Mouse (Mus musculus) liver, embryonic 18 days (tissue): ENCODE data around the gene Wars. TPM values are rescaled to one million over a fixed set of nuclear protein-coding genes. Genes with fewer than 3 reads are reported as not detected.

Experiments
- polyA plus RNA-seq: library from polyadenylated mRNA; depleted of rRNA; stranded (reverse); fragments of >200 nt; gene quantifications from 2 replicates; pipeline ENCODE4 v1.2.3, GENCODE M21; 2012; rRNA removed

Wars gene
- polyA plus RNA-seq, result 15.0 and 15.5 TPM in 2 replicates

GRCm38 (mm10) chr12:108893715-108894431, at the start of gene Wars:
Gene Wars (minus strand): TSS chr12:108894174.

GRCm38 (mm10) chr12:108892989-108893714, 822 bp downstream of the Wars start, which contains the start of gene Wdr25:
Gene Wdr25 (plus strand): TSS chr12:108893631.

GRCm38 (mm10) chr12:108835840-108836409, 58.0 kb downstream of the Wars start, which contains the start of the genes Slc25a29 and Slc25a47:
Gene Slc25a29 (minus strand): TSS chr12:108835883.
Gene Slc25a47 (plus strand): TSS chr12:108836046.

Other genes starting within 250 kb of the Wars start
- gene Degs2, start 191.9 kb downstream of the Wars start, polyA plus RNA-seq, result 0.08 and 0.12 TPM in 2 replicates
- 8.7 and 11.1 TPM in 2 replicates for gene Yy1, start 101.2 kb downstream of the Wars start, polyA plus RNA-seq
- 2.8 TPM in 2 replicates for gene Slc25a29, start 58.3 kb downstream of the Wars start, polyA plus RNA-seq
- 90.3 and 111 TPM in 2 replicates for gene Slc25a47, start 58.1 kb downstream of the Wars start, polyA plus RNA-seq
- gene Wdr25, start 543 bp downstream of the Wars start, polyA plus RNA-seq, result 2.9 and 3.7 TPM in 2 replicates
- 0.66 and 0.79 TPM in 2 replicates for gene Begain, start 174.0 kb upstream of the Wars start, polyA plus RNA-seq